ENCODE assay signal across 11 mouse cellular contexts in the genomic region with DNA sequence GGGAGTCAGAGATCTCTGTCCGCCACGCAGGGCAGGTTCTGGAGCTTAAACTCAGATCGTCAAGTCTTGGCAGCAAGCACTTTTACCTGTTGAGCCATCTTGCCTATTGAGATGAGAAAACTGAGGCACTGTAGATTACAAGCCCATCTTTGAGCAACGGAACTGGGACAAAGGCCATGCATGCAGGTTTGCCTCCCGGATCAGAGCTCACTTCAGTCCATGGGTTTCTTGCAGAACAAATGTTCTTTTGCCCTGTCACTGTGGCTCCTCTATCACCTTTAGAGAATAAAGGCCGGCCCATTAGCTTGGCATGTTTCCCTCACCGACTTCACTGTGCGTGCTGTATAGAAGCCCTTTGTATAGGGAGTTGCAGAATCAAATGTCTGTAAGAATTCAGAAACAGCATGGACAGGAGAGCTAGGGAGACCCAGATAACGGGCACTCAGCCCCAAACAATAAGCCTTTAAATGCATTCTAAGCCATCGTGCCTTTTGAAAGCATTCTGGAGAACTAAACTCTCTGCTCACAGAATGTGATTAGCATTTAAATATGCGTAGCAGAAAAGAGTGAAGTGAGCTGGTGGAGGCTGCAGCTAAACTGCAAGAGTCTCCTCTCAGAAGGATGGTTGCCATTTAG. TPM values are rescaled to one million over a fixed set of nuclear protein-coding genes. Genes with fewer than 3 reads are reported as not detected.
DNase-seq lines count a peak whose midpoint lies in the region; ATAC-seq and TF ChIP-seq lines count a peak whose summit lies in the region.
"Had no signal": no experiment of that assay in that cellular context is flagged by ENCODE, and none has a peak within 500 bp of the region (broad histone marks: within the 10 kb centered on the region; RNA-seq: fewer than 3 reads in every experiment).

No protein-coding gene starts in this region.

- no peak for DNase-seq in ES-E14 (ENCODE audit: low read depth, low spot score)
- DNase-seq in embryo, embryonic 11 days = peak; percentile 16
- DNase-seq in hindbrain, embryonic 11.5 days (ENCODE audit: low spot score) = peak; percentile 25
- DNase-seq in midbrain, embryonic 14.5 days = peak; percentile 58
- DNase-seq in right cerebral cortex, postnatal 14 days = no peak
- DNase-seq in urinary bladder, postnatal 36 days (ENCODE audit: low spot score in 2 of 2) = no peak
- DNase-seq in B cell, adult 2 months = no peak
- DNase-seq in left cerebral cortex, postnatal 4 days = no peak

- H3K9me3 ChIP-seq in ES-E14 (ENCODE audit: control insufficient read depth, insufficient read depth, low read depth, low read length) = no peaks in the 10 kb centered on the region
- no peaks in the 10 kb centered on the region for H3K9me3 ChIP-seq in hindbrain, embryonic 11.5 days (ENCODE audit: control insufficient read depth, low read length)
- H3K9me3 ChIP-seq in midbrain, embryonic 14.5 days (ENCODE audit: control insufficient read depth, low read length) = no peaks in the 10 kb centered on the region
- H3K9me3 ChIP-seq: limb, embryonic 13.5 days had no signal

- H3K4me2 ChIP-seq in hindbrain, embryonic 11.5 days (replicated peaks; ENCODE audit: low read depth, low read length) = peak overlapping the region; percentile 7; the same call in 1 of the 2 replicates
- peak overlapping the region; percentile 24 for H3K4me2 ChIP-seq in midbrain, embryonic 14.5 days (ENCODE audit: low read length)
- H3K4me2 ChIP-seq: limb, embryonic 13.5 days had no signal

- H3K36me3 ChIP-seq in ES-E14 (ENCODE audit: control insufficient read depth, insufficient read depth, low read length, poor library complexity, severe bottlenecking) = no peaks in the 10 kb centered on the region
- no peaks in the 10 kb centered on the region for H3K36me3 ChIP-seq in hindbrain, embryonic 11.5 days (ENCODE audit: control insufficient read depth, insufficient read depth, low read length)
- no peaks in the 10 kb centered on the region for H3K36me3 ChIP-seq in midbrain, embryonic 14.5 days (ENCODE audit: control insufficient read depth, insufficient read depth, low read length)
- H3K36me3 ChIP-seq: limb, embryonic 13.5 days had no signal

- ATAC-seq in hindbrain, embryonic 11.5 days (ENCODE audit: low FRiP score) = peak; percentile 75
- peak; percentile 71; the same call in 1 of the 2 replicates for ATAC-seq in midbrain, embryonic 14.5 days (ENCODE audit: low FRiP score, low TSS enrichment)
- ATAC-seq: activated CD4-positive, CD25-positive, alpha-beta regulatory T cell, adult 4 months had no signal

- peaks cover 0 to 6% of the 10 kb centered on the region in 2 experiments; a peak in 1 of 4 replicates for H3K4me1 ChIP-seq in ES-E14 (ENCODE audit: control insufficient read depth in 2 of 2, insufficient read depth in 2 of 2, low read length in 2 of 2, poor library complexity in 1 of 2)
- H3K4me1 ChIP-seq in hindbrain, embryonic 11.5 days (replicated peaks; ENCODE audit: control insufficient read depth, insufficient read depth, low read length) = no peaks in the 10 kb centered on the region
- H3K4me1 ChIP-seq in midbrain, embryonic 14.5 days (ENCODE audit: control insufficient read depth, insufficient read depth, low read length) = 0 out of 2 replicates have a peak, but pooled peaks cover 3% of the 10 kb centered on the region
- H3K4me1 ChIP-seq: limb, embryonic 13.5 days had no signal

- H3K9ac ChIP-seq in ES-E14 (ENCODE audit: insufficient read depth, low read depth, low read length, poor library complexity, severe bottlenecking) = no peak overlapping the region
- no peak overlapping the region for H3K9ac ChIP-seq in hindbrain, embryonic 11.5 days (ENCODE audit: low read depth, low read length)
- H3K9ac ChIP-seq in midbrain, embryonic 14.5 days (replicated peaks; ENCODE audit: low read length) = no peak overlapping the region
- H3K9ac ChIP-seq: limb, embryonic 13.5 days had no signal

- H3K4me3 ChIP-seq in ES-E14 (ENCODE audit: insufficient read depth in 1 of 2, low read depth in 1 of 2, low read length in 2 of 2, poor library complexity in 1 of 2, severe bottlenecking in 1 of 2) = no peak overlapping the region
- H3K4me3 ChIP-seq in hindbrain, embryonic 11.5 days (ENCODE audit: low read depth, low read length) = no peak overlapping the region
- no peak overlapping the region for H3K4me3 ChIP-seq in midbrain, embryonic 14.5 days (replicated peaks; ENCODE audit: low read depth, low read length)
- H3K4me3 ChIP-seq: limb, embryonic 13.5 days had no signal

- intact Hi-C loops in left cerebral cortex, postnatal 4 days (cut with DNase I) = no loop called here

- no peaks in the 10 kb centered on the region for H3K27me3 ChIP-seq in hindbrain, embryonic 11.5 days (ENCODE audit: control insufficient read depth, insufficient read depth, low read length)
- H3K27me3 ChIP-seq in midbrain, embryonic 14.5 days (ENCODE audit: control insufficient read depth, insufficient read depth, low read length) = no peaks in the 10 kb centered on the region
- H3K27me3 ChIP-seq: limb, embryonic 13.5 days had no signal

- 40% methylated on average over 11 of the region's 11 CpGs for WGBS in hindbrain, embryonic 11.5 days
- WGBS in midbrain, embryonic 14.5 days = 25% methylated on average over 11 of the region's 11 CpGs

- in situ Hi-C loops in ES-E14 (cut with MboI; ENCODE audit: low sequenced_read_pairs in 2 of 2, unreplicated experiment in 2 of 2) = no loop called here

- peak overlapping the region; percentile 51; the same call in 1 of the 2 replicates for H3K27ac ChIP-seq in ES-E14 (ENCODE audit: insufficient read depth, low read depth, low read length, poor library complexity, severe bottlenecking)
- peak overlapping the region; percentile 75 for H3K27ac ChIP-seq in hindbrain, embryonic 11.5 days (ENCODE audit: low read depth, low read length)
- H3K27ac ChIP-seq in midbrain, embryonic 14.5 days (replicated peaks; ENCODE audit: low read depth, low read length) = peak overlapping the region; percentile 81
- H3K27ac ChIP-seq: limb, embryonic 13.5 days; stomach, postnatal 0 days had no signal

TF ChIP-seq in ES-E14, 5 proteins besides CTCF, POLR2A, EP300 and RAD21:
- no peak for TF ChIP-seq ZC3H11A (IDR thresholded peaks at IDR 0.05; ENCODE audit: borderline replicate concordance, low read depth, low read length)
- no peak for TF ChIP-seq CHD2 (IDR thresholded peaks at IDR 0.05; ENCODE audit: low read depth, low read length)
- TF ChIP-seq MAFK (IDR thresholded peaks at IDR 0.05; ENCODE audit: insufficient read depth, low read depth, low read length) = no peak
- no peak for TF ChIP-seq ZNF384 (IDR thresholded peaks at IDR 0.05; ENCODE audit: low read depth, low read length)
- TF ChIP-seq HCFC1 (IDR thresholded peaks at IDR 0.05; ENCODE audit: borderline replicate concordance, insufficient read depth, low read length) = no peak

RNA-seq across cellular contexts. Expression of gene Slc25a43, which starts 20.0 kb away (rescaled TPM):
- 2.1 and 3.1 TPM in 2 replicates for total RNA-seq in ES-E14 (2012; rRNA removed)
- polyA plus RNA-seq in hindbrain, embryonic 11.5 days (2014; fragmentation: Nextera tagmentation; extraction: Ambion mirVana) = 1.2 TPM in 2 replicates
- polyA plus RNA-seq in midbrain, embryonic 14.5 days (2014; fragmentation: Nextera tagmentation; extraction: Ambion mirVana) = 0.65 and 0.71 TPM in 2 replicates
- not detected for total RNA-seq in left cerebral cortex, postnatal 4 days (2021)

RNA-seq across cellular contexts. Expression of gene Slc25a5, which starts 32.0 kb away (rescaled TPM):
- total RNA-seq in ES-E14 (2012; rRNA removed) = 557 and 605 TPM in 2 replicates
- polyA plus RNA-seq in hindbrain, embryonic 11.5 days (2014; fragmentation: Nextera tagmentation; extraction: Ambion mirVana) = 838 and 896 TPM in 2 replicates
- 552 and 571 TPM in 2 replicates for polyA plus RNA-seq in midbrain, embryonic 14.5 days (2014; fragmentation: Nextera tagmentation; extraction: Ambion mirVana)
- total RNA-seq in left cerebral cortex, postnatal 4 days (2021) = 100 to 1,000 TPM; 265 to 267 TPM

Comparison
In these comparisons a context has a peak if more than half of its experiments do, and no peak if none do; other contexts are left out.
1. DNase-seq: peak in embryo, embryonic 11 days (single experiment), hindbrain, embryonic 11.5 days (single experiment) and midbrain, embryonic 14.5 days (single experiment); none in ES-E14 (single experiment), right cerebral cortex, postnatal 14 days (single experiment), urinary bladder, postnatal 36 days (0 of 2), B cell, adult 2 months (0 of 2) and left cerebral cortex, postnatal 4 days (single experiment).
2. Peak in every context shown above with its lines, with median percentiles within 50 percentile points of each other: H3K27ac ChIP-seq.